Mouse (Mus musculus) embryonic stem cell, embryonic (primary cell): ENCODE measurements at regions not wholly inside any gene's neighbourhood (a gene's known extent, or its start where the extent isn't known, plus 50 kb on each side); places are given as distances from the start of the nearest gene placed in this dataset.

Experiments used
- CTCF ChIA-PET, 4 experiments: fragments of 300-600 bp in 2 of 4; fragments of 350-600 bp in 2 of 4; sonication (Branson Sonifier 250); formaldehyde crosslinking; loops; one replicate each; lab custom pipeline; 2022; ENCODE audit warnings: inconsistent platforms in 2 of 4; lab: Charles Lee
- POLR2A ChIA-PET, 4 experiments: fragments of 300-600 bp in 2 of 4; fragments of 350-600 bp in 2 of 4; sonication (Branson Sonifier 250); formaldehyde crosslinking; loops; one replicate each; lab custom pipeline; 2022; ENCODE audit warnings: antibody characterized with exemption in 4 of 4, inconsistent platforms in 1 of 4; lab: Charles Lee

DNA sequence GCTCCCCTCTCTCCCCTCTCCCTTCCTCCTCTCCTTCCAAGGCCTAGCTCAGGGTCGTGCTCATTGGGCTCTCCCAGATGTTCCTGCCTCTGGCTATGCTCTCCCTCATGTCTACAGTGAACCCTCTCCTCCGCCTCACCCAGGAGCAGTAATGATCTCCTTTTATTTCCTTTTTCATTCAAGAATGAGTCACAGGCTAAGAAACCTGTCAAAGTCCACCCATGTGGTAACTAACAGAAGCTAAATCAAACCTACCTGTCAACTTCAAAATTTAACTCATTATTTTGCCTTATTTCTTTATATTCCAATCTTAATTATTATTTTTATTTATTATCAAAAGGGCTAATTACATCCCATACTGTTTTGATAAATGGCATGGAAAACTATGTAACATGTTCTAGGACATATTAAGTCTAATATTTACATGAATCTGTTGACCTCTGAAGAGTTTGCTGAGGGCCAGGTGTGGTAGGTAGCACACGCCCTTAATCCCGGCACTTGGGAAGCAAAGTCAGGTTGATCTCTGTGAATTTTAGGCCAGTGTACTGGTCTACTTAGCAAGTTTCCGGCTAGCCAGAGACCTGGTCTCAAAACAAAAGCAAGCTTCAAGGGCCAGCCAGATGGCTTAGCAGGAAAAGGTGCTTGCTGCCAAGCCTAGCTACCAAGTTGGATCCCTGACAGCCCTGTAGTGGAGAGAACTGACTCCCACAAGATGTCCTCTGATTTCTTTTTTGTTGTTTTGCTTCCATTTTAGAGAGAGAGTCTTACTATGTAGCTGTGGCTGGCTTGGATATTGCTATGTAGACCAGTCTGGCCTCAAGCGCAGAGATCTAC, 51.9 kb upstream of the Slc16a1 start:
- POLR2A ChIA-PET: interaction anchor here in 1 of 4 experiments (0.9 to 1.7 kb wide), 2 partner anchors 9 to 11 kb away, joined by 3 to 6 read pairs; no protein-coding TSS in a partner anchor
- CTCF ChIA-PET: interaction anchor here in 1 of 4 experiments (0.5 kb wide), 2 partner anchors 43 to 802 kb away, joined by 3 to 7 read pairs; no protein-coding TSS in a partner anchor

DNA sequence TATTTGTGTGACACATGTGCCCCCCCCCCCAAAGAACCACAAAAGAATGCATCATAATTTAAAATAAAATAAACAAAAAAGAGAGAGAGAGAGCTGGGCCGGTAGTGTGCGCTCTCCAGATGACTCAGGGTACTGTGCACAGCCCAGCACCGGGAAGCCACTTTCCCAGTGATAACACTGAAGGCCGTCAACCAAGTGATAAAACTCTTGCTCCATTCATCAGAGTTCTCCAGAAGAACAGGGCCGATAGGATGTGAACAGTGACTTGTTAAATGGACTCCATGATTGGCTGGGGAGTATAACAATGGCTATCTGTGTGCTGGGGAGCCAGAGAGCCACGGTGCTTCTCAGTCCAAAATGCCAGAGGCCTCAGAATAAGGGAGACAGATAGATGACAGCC, 53.2 kb upstream of the Slc16a1 start:
- POLR2A ChIA-PET: interaction anchor here in 1 of 4 experiments (0.6 kb wide), 2 partner anchors 103 to 547 kb away, joined by 3 read pairs; no protein-coding TSS in a partner anchor

DNA sequence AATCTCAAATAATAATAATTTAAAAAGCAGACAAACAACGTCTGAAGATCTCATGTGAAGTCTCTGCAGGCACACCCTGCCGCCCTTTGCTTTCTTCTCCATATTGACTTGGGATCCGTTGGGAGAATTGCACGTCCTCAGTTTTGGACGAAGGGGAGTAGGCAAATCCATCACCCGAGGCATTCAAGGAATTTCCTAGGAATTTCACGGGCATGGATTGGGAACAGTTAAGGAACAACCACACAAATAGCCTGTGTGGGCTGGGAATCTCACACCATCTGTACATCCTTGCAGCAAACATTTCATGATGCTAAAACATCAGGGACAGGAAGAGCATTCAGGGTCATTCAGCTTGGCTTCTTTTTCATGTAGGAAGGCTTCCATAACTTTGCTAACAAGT, 55.2 kb upstream of the Slc16a1 start:
- ChIA-PET CTCF (interaction anchor here in 1 of 4 experiments (0.5 to 1.8 kb wide), 2 partner anchors 42 to 71 kb away, joined by 4 read pairs; partner anchors contain the start of gene Lrig2), POLR2A (no interaction called here)

More for the DNA sequence above, 53.2 kb upstream of the Slc16a1 start:
- CTCF ChIA-PET: no interaction called here

DNA sequence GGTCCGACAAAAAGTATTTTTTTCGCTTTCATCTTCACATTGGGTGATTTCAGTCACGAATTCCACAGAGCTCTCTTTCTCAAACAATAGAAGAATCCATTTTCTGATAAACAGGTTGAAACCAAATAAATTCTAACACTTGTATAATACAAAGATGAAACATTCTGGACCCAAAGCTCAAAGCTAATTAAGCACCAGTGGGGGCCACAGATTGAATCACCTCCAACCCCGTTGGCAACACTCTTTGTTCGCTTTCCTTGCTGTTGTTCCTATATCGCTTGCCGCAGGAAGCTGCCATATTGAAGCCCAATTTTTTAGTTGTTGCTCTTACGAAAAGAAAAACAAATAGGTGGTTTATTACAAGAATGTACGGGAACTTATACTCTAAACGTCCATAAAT, 55.9 kb upstream of the Slc16a1 start:
- POLR2A ChIA-PET: no interaction called here
- CTCF ChIA-PET: interaction anchor here in 1 of 4 experiments (1.8 kb wide), 1 partner anchor 71 kb away, joined by 4 read pairs; the partner anchor contains the start of gene Lrig2

DNA sequence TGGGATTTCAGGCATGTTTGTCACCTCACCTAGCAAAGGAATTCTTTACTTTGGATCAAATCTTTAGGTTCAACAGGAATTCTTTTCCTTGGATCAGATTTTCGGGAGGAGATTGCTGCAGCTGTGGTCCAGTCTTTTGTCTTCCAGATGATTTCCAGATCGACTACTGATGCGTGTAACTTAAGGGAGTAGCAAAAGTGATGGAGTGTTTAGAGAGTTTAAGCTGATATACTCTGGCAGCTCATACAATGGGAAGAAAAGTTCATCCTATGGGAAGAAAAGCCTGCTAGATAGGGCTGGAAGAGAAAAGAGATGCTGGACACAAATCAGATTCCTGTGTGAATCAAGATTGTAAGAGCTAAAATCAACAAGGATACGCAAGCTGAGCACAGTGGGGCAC, 59.3 kb upstream of the Slc16a1 start:
- POLR2A ChIA-PET: interaction anchor here in 2 of 4 experiments (0.8 to 1.2 kb wide), 2 partner anchors 18 to 96 kb away, joined by 3 read pairs; no protein-coding TSS in a partner anchor
- CTCF ChIA-PET: interaction anchor here in 1 of 4 experiments (0.6 kb wide), 1 partner anchor 60 kb away, joined by 3 read pairs; no protein-coding TSS in a partner anchor

DNA sequence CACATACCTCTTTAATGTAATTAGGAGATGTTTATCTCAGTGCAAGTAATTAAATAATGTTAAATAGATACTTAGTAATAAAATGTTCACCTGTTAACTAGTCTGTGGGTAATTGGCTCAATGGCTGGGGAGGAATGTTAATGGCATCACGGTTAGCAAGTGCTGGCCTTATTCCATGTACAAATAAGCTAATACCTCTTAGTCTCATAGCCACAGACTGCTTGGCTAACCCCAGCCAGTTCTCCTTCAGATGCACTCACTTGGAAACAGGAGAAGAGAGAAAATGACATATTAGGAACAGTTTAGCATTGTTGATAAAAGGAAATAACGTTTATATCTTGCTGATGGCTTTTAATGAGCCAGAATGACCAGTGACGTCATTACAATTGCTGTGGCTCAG, 60.1 kb upstream of the Slc16a1 start:
- CTCF ChIA-PET: no interaction called here
- POLR2A ChIA-PET: no interaction called here

DNA sequence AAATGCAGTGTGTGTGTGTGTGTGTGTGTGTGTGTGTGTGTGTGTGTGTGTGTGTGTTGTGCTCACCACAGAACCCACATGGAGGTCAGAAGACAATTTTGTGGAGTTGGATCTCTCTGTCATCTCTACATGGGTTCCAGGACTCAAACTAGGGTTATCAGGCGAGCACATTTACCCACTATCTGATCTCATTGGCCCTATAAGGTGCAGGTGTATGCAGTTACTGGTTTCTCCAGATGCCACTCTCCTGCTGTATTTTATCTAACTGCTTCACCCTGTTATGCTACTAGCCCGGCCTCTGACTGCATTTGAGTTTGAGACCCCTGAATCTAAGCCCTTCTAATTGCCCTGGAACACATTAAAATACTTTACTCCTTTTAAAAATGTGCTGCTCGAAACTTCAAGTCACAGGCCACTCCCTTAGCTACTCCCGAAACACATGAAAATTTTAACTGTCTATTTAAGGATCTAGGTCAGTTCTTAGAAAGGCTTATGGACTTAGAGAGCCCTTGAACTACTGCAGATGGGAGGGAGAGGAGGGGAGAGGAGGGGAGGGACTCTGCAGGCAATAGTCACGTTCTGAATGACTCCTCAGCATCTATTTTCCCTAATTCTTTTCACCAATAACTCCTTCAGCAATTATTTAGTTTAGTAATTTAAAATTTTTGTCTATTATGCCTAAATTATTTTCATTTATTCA, 61.1 kb upstream of the Slc16a1 start:
- ChIA-PET CTCF (interaction anchor here in 1 of 4 experiments (0.6 kb wide), 1 partner anchor 98 kb away, joined by 3 read pairs; no protein-coding TSS in a partner anchor), POLR2A (no interaction called here)

DNA sequence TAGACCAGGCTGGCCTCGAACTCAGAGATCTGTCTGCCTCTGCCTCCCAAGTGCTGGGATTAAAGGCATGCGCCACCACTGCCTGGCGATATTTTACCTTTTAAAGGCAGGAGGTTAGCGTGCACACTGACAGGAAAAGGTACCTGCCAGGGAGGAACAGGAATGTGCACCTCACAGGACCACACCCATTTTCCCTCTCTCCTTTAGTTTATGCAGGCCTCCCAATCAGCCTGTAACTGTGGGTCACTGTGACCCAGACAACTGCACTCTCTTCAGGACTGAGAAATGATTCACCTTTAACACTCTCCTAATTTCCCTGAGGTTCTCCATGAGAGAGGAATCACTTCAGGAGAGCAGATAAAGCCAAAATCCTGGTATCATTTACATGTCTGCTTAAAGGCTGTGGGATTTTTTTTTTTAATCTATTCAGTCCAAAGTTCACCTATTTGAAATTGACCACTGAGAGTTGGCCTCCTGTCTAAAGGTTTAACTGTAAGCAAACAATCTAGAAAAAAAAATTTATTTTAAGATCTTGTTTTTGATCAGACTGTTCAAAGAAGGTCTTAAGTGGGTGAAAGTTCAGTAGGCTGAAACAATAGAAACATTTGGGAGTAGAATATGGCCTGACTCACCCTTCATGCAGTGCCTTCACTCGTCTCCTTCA, 61.7 kb upstream of the Lrig2 start:
- ChIA-PET CTCF (no interaction called here), POLR2A (no interaction called here)

DNA sequence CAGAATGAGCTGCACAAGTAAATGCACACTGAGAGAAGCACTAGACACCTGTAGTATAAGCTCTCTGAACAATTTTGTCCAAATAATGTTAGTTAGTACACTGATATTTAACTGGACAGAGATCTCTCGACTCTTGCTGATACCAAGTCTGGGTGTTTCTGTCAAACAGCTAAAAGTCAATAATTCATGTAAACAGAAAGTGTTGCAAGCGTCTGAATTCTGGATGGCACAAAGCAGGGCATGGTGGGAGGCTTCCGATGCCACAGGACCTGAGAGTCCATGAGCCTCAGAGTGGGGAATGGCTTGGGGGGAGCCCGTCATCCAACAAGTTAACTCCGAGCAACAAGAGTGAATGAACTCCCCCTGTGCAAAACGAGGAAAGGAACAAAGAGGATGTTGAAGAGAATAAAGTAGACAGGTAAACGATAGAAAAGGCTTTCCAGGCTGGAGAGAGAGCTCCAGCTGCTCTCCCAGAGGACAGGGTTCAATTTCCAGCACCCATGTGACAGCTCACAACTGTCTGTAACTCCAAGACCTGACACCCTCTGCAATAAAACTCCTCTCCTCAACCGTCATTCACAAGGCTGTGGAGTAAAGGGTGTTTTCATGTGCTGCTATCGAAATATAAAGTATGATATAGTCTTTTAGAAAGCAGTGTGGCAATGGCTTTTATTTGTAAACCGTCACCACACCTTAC, 60.4 kb upstream of the Lrig2 start:
- ChIA-PET POLR2A (no interaction called here), CTCF (interaction anchor here in 2 of 4 experiments (0.5 to 0.6 kb wide), 2 partner anchors 55 to 65 kb away, joined by 3 to 9 read pairs; no protein-coding TSS in a partner anchor)

DNA sequence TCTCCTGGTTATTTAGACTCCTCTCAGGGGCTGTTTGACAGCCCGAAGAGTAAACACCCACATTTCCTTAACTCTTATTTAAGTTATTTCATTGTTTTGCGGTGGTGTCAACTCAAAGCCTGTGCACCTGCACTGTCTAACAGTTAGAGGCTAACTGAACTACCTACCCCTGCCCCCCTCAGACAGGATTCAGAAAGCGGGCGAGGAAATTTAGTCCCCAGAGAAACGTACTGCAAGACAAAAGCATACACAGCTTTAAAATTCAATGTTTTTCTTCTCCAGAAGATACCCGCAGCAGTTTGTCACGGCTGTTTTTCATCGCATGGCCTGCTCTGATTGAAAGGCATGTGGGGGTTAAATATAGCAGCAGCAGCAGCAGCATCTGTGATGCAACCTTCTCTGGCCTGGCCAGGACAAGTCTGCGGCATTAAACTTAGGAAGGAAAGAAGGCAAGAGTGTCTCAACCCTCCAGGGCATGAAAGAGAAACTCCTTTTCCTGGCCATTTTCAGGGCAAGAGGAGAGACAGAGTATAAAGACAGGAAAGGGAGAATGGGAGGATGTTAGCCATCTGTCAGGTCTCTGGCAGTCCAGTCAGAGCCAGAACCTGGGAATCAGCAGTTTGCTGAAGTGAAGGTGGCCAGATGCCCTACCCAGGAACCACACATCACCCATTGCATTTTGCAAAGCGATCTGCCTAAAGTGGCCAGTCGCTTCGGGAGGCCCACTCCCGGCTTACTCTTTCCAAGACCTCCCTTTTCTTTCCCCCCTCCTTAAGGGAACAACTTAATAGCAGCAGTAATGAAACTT, 53.9 kb upstream of the Lrig2 start:
- POLR2A ChIA-PET: interaction anchor here in 1 of 4 experiments (1.0 kb wide), 1 partner anchor 74 kb away, joined by 3 read pairs; no protein-coding TSS in a partner anchor
- CTCF ChIA-PET: interaction anchor here in 2 of 4 experiments (0.6 to 1.1 kb wide), 2 partner anchors 110 to 1168 kb away, joined by 3 to 4 read pairs; no protein-coding TSS in a partner anchor

DNA sequence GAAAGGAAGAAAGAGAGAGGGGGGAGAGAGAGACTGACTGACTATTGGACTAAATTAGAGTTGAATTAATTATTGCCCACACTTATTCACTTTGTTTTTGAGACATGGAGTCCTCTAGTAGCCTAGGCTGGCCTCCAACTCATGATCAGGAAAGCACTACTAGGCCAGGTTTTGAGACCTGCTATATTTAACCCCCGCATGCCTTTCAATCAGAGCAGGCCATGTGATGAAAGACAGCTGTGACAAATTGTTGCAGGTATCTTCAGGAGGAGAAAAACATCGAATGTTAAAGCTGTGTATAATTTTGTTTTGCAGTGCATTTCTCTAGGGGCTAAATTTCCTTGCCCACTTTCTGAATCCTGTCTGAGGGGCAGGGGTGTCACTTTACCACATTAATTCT, 53.1 kb upstream of the Lrig2 start:
- CTCF ChIA-PET: no interaction called here
- POLR2A ChIA-PET: interaction anchor here in 1 of 4 experiments (1.0 kb wide), 1 partner anchor 75 kb away, joined by 3 read pairs; no protein-coding TSS in a partner anchor

DNA sequence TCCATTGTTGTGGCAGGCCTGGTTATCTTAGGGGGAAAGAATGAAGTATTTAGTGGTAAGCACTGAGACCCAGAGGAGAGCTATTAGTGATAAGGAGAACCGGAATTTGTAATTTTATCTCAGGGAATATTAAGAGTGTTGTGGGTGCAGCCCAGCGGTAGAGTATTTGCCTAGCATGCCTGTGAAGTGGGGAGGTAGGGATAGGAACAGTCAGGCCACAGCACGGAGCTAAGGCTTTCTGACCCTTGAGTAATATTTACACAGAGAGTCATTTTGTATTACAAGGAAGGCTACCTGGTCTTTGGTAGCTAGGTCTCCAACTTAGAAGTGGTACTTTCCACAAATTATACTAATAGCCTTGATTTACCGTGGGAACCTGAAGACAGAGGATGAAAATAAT, 49.8 kb upstream of the Lrig2 start:
- CTCF ChIA-PET: interaction anchor here in 1 of 4 experiments (0.6 kb wide), 2 partner anchors 13 to 255 kb away, joined by 3 to 7 read pairs; no protein-coding TSS in a partner anchor
- POLR2A ChIA-PET: interaction anchor here in 2 of 4 experiments (0.6 to 1.9 kb wide), 3 partner anchors 13 to 20 kb away, joined by 3 to 5 read pairs (median 3); no protein-coding TSS in a partner anchor
